Mouse (Mus musculus) subcutaneous adipose tissue, adult 2 months (tissue): ENCODE measurements around the gene Gm21671. TPM values are rescaled to one million over a fixed set of nuclear protein-coding genes. Genes with fewer than 3 reads are reported as not detected.

Experiments
- polyA plus RNA-seq: library from polyadenylated mRNA; depleted of rRNA; stranded (reverse); fragments of >200 nt; gene quantifications from 2 replicates; pipeline ENCODE4 v1.2.3, GENCODE M21; 2012; ENCODE audit warnings: low replicate concordance; rRNA removed

Gene Gm21671
- polyA plus RNA-seq, result not detected in 2 replicates

DNA sequence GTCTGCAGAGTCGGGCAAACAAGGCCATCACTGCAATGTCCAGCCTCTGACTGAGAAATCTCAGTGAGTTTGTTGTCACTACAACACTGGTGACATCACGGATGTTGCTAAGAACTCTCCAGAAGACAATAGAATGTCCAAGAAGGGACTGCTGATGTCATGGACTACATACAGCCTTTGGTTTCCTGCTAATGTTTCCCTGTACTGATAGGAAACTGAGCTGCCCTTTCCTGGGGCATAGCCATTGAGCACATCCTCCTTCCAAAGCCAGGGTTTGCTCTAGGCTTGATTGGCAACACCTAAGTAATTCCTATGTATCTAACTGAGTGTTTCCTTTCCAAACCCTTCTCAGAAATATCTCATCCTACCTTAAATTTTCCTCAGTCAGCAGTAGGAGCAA, at the start of gene Gm21671:
Gene Gm21671, minus strand, starts transcription at position 101 of the 400 bp plus-strand sequence.

DNA sequence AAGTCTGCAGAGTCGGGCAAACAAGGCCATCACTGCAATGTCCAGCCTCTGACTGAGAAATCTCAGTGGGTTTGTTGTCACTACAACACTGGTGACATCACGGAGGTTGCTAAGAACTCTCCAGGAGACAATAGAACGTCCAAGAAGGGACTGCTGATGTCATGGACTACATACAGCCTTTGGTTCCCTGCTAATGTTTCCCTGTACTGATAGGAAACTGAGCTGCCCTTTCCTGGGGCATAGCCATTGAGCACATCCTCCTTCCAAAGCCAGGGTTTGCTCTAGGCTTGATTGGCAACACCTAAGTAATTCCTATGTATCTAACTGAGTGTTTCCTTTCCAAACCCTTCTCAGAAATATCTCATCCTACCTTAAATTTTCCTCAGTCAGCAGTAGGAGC, 34.3 kb upstream of the Gm21671 start, which contains the start of gene Gm21698:
Gene Gm21698, minus strand, starts transcription at position 101 of the 400 bp plus-strand sequence.

DNA sequence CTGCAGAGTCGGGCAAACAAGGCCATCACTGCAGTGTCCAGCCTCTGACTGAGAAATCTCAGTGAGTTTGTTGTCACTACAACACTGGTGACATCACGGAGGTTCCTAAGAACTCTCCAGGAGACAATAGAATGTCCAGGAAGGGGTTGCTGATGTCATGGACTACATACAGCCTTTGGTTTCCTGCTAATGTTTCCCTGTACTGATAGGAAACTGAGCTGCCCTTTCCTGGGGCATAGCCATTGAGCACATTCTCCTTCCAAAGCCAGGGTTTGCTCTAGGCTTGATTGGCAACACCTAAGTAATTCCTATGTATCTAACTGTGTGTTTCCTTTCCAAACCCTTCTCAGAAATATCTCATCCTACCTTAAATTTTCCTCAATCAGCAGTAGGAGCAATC, 18.3 kb upstream of the Gm21671 start, which contains the start of gene Gm21680:
Gene Gm21680, minus strand, starts transcription at position 101 of the 400 bp plus-strand sequence.

DNA sequence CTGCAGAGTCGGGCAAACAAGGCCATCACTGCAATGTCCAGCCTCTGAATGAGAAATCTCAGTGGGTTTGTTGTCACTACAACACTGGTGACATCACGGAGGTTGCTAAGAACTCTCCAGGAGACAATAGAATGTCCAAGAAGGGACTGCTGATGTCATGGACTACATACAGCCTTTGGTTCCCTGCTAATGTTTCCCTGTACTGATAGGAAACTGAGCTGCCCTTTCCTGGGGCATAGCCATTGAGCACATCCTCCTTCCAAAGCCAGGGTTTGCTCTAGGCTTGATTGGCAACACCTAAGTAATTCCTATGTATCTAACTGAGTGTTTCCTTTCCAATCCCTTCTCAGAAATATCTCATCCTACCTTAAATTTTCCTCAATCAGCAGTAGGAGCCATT, 11.9 kb downstream of the Gm21671 start, which contains the start of gene Gm21663:
Gene Gm21663, minus strand, starts transcription at position 101 of the 400 bp plus-strand sequence.

Other genes starting within 250 kb of the Gm21671 start
- gene Xrcc2, start 248.6 kb downstream of the Gm21671 start, polyA plus RNA-seq, result 6.6 and 7.4 TPM in 2 replicates
- gene Actr3b, start 194.4 kb downstream of the Gm21671 start, polyA plus RNA-seq, result 3.5 and 4.2 TPM in 2 replicates
- not detected in 2 replicates for gene Gm21663, start 12.0 kb downstream of the Gm21671 start, polyA plus RNA-seq
- gene Gm21680, start 18.2 kb upstream of the Gm21671 start, polyA plus RNA-seq, result not detected in 2 replicates
- not detected in 2 replicates for gene Gm21698, start 34.2 kb upstream of the Gm21671 start, polyA plus RNA-seq
- not detected in 2 replicates for gene Gm1979, start 50.4 kb upstream of the Gm21671 start, polyA plus RNA-seq
- not detected in 2 replicates for gene Gm5862, start 68.5 kb upstream of the Gm21671 start, polyA plus RNA-seq
- gene Speer4a, start 85.1 kb upstream of the Gm21671 start, polyA plus RNA-seq, result not detected in 2 replicates
- not detected in 2 replicates for gene Gm7347, start 104.2 kb upstream of the Gm21671 start, polyA plus RNA-seq
- not detected in 2 replicates for gene Gm10471, start 134.9 kb upstream of the Gm21671 start, polyA plus RNA-seq
- gene 5031410I06Rik, start 150.9 kb upstream of the Gm21671 start, polyA plus RNA-seq, result not detected in 2 replicates
- not detected in 2 replicates for gene Gm10220, start 167.0 kb upstream of the Gm21671 start, polyA plus RNA-seq